Mouse (Mus musculus) midbrain, embryonic 16.5 days (tissue): ENCODE results near the gene Ldah. TPM values are rescaled to one million over a fixed set of nuclear protein-coding genes. Genes with fewer than 3 reads are reported as not detected.

Source experiments
- ATAC-seq: fragments of 200-750 bp; cut with Nextera tagmentation; 2 replicates; pipeline ENCODE4 v1.8.0; 2017; ENCODE audit warnings: moderate TSS enrichment
- H3K27ac ChIP-seq: fragments of 300-500 bp; sonication (generic); 2 replicates; pipeline ENCODE4 v1.5.1; 2014; ENCODE audit warnings: mild to moderate bottlenecking, low read length, mixed read lengths
- H3K27me3 ChIP-seq: fragments of 300-500 bp; sonication (generic); 2 replicates; pipeline ENCODE4 v1.6.1; 2014; ENCODE audit warnings: low read depth, low read length, mixed read lengths; ENCODE audit not compliant: control insufficient read depth, insufficient read depth
- H3K36me3 ChIP-seq: fragments of 300-500 bp; sonication (generic); 2 replicates; pipeline ENCODE4 v1.6.1; 2014; ENCODE audit warnings: mild to moderate bottlenecking, low read length, moderate library complexity, mixed read lengths; ENCODE audit not compliant: control insufficient read depth, insufficient read depth
- H3K4me1 ChIP-seq: fragments of 300-500 bp; sonication (generic); 2 replicates; pipeline ENCODE4 v1.6.1; 2014; ENCODE audit warnings: mild to moderate bottlenecking, low read length, mixed read lengths; ENCODE audit not compliant: control insufficient read depth, insufficient read depth
- H3K4me2 ChIP-seq: fragments of 300-500 bp; sonication (generic); 2 replicates; pipeline ENCODE4 v1.6.1; 2014; ENCODE audit warnings: mild to moderate bottlenecking, low read length, mixed read lengths
- H3K4me3 ChIP-seq: fragments of 300-500 bp; sonication (generic); 2 replicates; pipeline ENCODE4 v1.5.1; 2014; ENCODE audit warnings: low read depth, mild to moderate bottlenecking, low read length, moderate library complexity, mixed read lengths
- H3K9ac ChIP-seq: fragments of 300-500 bp; sonication (generic); 2 replicates; pipeline ENCODE4 v1.6.1; 2014; ENCODE audit warnings: low read depth, low read length, mixed read lengths
- H3K9me3 ChIP-seq: fragments of 300-500 bp; sonication (generic); replicated peaks from 2 replicates; pipeline ENCODE4 v1.6.1; 2014; ENCODE audit warnings: mild to moderate bottlenecking, low read length, mixed read lengths; ENCODE audit not compliant: control insufficient read depth, poor library complexity, severe bottlenecking
- WGBS: fragments of 180-500 bp; shearing (Covaris S2); extraction: QIAGEN DNeasy Blood & Tissue Kit; methylation state at CpG from one replicate; pipeline ENCODE4 v1.1.7; 2014; 5-methylcytosine and 5-hydroxymethylcytosine counted together
- polyA plus RNA-seq: library from polyadenylated mRNA; unstranded; fragments of >200 nt; fragmentation: Nextera tagmentation; extraction: Ambion mirVana; gene quantifications from 2 replicates; pipeline ENCODE4 v1.2.1, GENCODE M21; 2015

The Ldah gene
- polyA plus RNA-seq, 1 experiment from 2014 or later: 69.1 TPM

- Histone ChIP-seq H3K36me3 (no peaks in the 10 kb centered on the region), H3K27me3 (peaks cover 70% of the 10 kb centered on the region), H3K9me3 (no peaks in the 10 kb centered on the region), H3K4me2 (peak overlapping the region; percentile 82), H3K9ac (peak overlapping the region; percentile 57), H3K4me3 (peak overlapping the region; percentile 43), H3K27ac (no peak overlapping the region), H3K4me1 (peaks cover 18% of the 10 kb centered on the region)
- WGBS: 2% methylated on average over 45 of the region's 46 CpGs
- peak; percentile 2; the same call in 1 of the 2 replicates for ATAC-seq
These were observed 93.3 kb downstream of the Ldah start for GRCm38 (mm10) chr12:8301011-8301814.

DNA sequence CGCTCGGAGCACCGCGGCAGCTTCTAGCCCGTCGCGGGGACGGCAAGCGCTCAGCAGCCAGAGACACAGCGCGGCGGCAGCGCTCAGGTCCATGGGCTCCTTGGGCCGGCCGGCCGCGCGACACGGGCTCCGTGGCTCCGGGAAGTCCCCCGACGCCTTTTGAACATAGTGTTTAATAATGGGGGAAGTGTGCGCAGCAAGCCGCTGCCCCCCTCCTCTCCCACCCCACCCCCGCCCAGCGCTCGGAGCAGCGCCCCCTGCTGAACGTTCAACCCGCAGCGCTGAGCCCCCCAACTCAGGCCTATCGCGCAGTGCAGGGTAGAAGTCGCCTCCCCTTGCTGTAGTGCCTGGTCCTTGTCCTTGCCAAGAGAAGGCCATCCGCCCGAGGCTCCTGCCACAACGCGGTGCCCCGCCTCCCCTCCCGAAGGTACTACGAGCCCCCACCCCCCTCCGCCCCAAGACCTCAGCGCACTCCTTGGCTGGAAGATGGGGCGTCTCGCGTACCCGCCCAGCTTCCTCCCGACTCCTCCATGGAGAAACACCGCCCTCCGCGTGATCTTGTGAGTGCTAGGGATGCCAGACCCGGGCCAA is 94.0 kb downstream of the Ldah start, which contains the start of gene Gdf7:
TSS of gene Gdf7 (minus strand) at position 114 of the 591 bp plus-strand sequence.
- H3K9me3 ChIP-seq: no peaks in the 10 kb centered on the region
- peak within 1 kb of the TSS; percentile 57 for H3K9ac ChIP-seq
- H3K36me3 ChIP-seq: no peaks in the 10 kb centered on the region
- no peak within 1 kb of the TSS for H3K27ac ChIP-seq
- H3K4me2 ChIP-seq: peak within 1 kb of the TSS; percentile 82
- peak within 1 kb of the TSS; percentile 43 for H3K4me3 ChIP-seq
- H3K27me3 ChIP-seq: peaks cover 66% of the 10 kb centered on the region
- peak; percentile 54 for ATAC-seq
- H3K4me1 ChIP-seq: peaks cover 18% of the 10 kb centered on the region
- WGBS: 2% methylated on average over 52 of the region's 53 CpGs

GRCm38 (mm10) chr12:8305258-8305657 is 97.4 kb downstream of the Ldah start:
- no peaks in the 10 kb centered on the region for H3K9me3 ChIP-seq
- no peak for ATAC-seq
- H3K27ac ChIP-seq: no peak overlapping the region
- H3K36me3 ChIP-seq: no peaks in the 10 kb centered on the region
- no peak overlapping the region for H3K4me3 ChIP-seq
- H3K4me1 ChIP-seq: peaks cover 10% of the 10 kb centered on the region
- 44% methylated on average over 2 of the region's 2 CpGs for WGBS
- peaks cover 45% of the 10 kb centered on the region for H3K27me3 ChIP-seq
- no peak overlapping the region for H3K4me2 ChIP-seq
- no peak overlapping the region for H3K9ac ChIP-seq

DNA sequence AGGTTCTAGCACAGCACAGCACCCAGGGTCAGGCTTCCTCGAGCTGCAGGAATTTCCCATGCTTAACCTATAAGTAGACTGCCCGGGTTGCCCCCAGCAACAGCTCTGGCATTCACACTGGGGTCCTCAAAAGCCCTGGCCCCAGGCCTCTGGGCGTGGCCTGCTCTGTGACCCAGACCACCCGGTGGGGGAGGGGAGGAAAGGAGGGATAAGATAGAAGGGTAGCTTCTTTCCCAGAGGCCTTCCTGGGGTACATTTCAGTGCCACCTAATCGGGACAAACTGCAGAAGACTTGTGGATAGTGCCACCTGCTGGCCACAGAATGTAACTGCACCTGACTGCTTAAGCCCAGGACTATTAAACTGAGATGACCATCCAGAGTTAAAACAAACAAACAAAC is 98.5 kb downstream of the Ldah start:
- Histone ChIP-seq H3K4me2 (no peak overlapping the region), H3K4me3 (no peak overlapping the region)
- 2% methylated on average over 5 of the region's 5 CpGs for WGBS

DNA sequence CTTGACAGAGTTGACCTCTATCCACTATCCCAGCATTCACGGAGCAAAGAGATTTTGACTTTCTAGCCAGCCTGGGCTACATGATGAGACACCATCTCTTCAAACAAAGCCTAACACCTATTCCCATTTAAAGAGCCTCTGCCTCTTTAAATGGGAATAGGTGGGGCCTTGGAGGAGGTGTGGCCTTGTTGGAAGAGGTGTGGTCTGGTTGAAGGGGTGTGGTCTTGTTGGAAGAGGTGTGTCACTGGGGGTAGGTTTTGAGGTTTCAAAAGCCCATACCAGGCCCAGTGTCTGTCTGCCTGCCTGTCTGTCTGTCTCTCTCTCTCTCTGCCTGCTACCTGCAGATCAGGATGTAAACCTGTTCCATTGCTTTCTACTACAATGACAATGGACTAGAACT is 99.0 kb downstream of the Ldah start:
- Histone ChIP-seq H3K4me3 (no peak overlapping the region), H3K4me1 (peaks cover 5% of the 10 kb centered on the region), H3K9me3 (no peaks in the 10 kb centered on the region), H3K36me3 (no peaks in the 10 kb centered on the region), H3K4me2 (no peak overlapping the region), H3K27ac (no peak overlapping the region), H3K9ac (no peak overlapping the region), H3K27me3 (peaks cover 29% of the 10 kb centered on the region)
- peak; percentile 6; the same call in 1 of the 2 replicates for ATAC-seq
- WGBS: 71% methylated on average over 1 of the region's 1 CpGs

More for the DNA sequence above, 98.5 kb downstream of the Ldah start:
- Histone ChIP-seq H3K4me1 (peaks cover 9% of the 10 kb centered on the region), H3K27me3 (peaks cover 33% of the 10 kb centered on the region), H3K9me3 (no peaks in the 10 kb centered on the region), H3K9ac (no peak overlapping the region), H3K27ac (no peak overlapping the region), H3K36me3 (no peaks in the 10 kb centered on the region)
- ATAC-seq: peak; percentile 36

DNA sequence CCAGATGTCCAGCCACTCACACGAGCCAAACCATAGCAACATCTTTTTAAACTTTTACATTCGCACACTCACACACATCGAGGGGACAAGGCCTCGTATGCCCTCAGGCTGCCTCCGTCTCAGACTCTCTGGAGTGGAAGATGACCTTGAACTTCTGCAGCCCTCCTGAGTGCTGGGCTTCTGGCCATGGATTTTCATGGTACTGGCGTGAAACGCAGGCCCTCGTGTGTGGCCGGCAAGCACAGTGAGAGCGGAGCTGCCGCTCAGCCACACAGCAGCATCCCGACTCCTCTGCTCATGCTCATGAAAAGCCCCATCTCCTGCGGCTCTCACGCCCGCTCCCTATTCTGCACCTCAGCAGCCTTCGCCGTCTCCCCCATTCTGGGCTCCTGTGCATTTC is 103.1 kb downstream of the Ldah start:
- Histone ChIP-seq H3K4me2 (peak overlapping the region; percentile 0; the same call in 1 of the 2 replicates), H3K27ac (no peak overlapping the region), H3K9ac (no peak overlapping the region), H3K36me3 (no peaks in the 10 kb centered on the region), H3K4me1 (peaks cover 14% of the 10 kb centered on the region), H3K27me3 (peaks cover 7% of the 10 kb centered on the region; the same call in 1 of the 2 replicates), H3K9me3 (no peaks in the 10 kb centered on the region), H3K4me3 (no peak overlapping the region)
- ATAC-seq: no peak
- 33% methylated on average over 17 of the region's 17 CpGs for WGBS

DNA sequence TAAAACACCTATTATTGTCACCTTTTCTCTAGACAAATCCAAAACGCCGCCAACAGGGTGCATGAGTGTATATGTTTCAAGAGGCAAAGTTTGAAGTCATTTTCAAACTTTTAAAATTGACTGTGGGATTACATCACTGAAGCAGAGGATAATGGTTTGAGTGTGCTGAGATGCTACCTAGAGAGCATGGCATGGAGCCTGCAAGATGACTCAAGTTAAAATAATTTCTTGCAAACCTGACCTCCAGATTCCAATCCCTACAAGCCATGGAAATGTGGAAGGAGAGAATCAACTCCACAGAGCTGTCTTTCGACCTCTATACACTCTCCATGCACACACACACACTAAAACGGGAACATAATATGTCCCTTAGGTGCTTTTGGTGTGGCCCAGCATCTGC is 104.4 kb downstream of the Ldah start:
- no peak for ATAC-seq
- Histone ChIP-seq H3K9me3 (no peaks in the 10 kb centered on the region), H3K27ac (no peak overlapping the region), H3K27me3 (peaks cover 4% of the 10 kb centered on the region; the same call in 1 of the 2 replicates), H3K4me2 (no peak overlapping the region), H3K4me3 (no peak overlapping the region), H3K9ac (no peak overlapping the region), H3K36me3 (no peaks in the 10 kb centered on the region), H3K4me1 (peaks cover 14% of the 10 kb centered on the region)
- WGBS: 89% methylated on average over 4 of the region's 4 CpGs

DNA sequence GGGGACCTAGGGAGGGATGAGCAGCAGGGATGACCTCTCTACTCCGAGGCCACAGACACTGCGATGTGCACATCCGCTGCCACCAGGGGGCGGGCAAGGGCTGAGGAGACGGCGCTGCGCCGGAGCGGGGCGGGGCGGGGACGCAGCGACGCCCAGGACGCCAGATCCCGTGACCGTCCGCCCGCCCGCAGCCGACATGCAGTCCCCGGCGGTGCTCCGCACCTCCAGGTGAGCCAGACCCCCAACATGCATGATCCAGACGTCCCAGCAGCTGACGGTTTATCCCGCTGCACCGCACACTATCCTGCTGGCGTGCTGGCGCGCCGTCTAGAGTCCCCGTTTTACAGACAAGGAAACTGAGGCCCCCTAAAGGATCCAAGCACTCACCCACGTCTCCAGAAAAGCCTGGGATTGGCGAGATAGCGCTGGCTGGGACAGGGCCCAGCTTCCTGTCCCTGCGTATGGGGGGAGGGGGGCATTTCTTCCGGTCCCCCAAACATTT is 105.4 kb downstream of the Ldah start, which contains the start of gene Hs1bp3:
TSS of gene Hs1bp3 (plus strand) at position 163 of the 502 bp plus-strand sequence.
- Histone ChIP-seq H3K36me3 (0 out of 2 replicates have a peak, but pooled peaks cover 3% of the 10 kb centered on the region), H3K27me3 (peaks cover 4% of the 10 kb centered on the region; the same call in 1 of the 2 replicates), H3K4me2 (peak within 1 kb of the TSS; percentile 93), H3K4me1 (peaks cover 14% of the 10 kb centered on the region), H3K9me3 (no peaks in the 10 kb centered on the region), H3K4me3 (peak within 1 kb of the TSS; percentile 53), H3K9ac (peak within 1 kb of the TSS; percentile 69), H3K27ac (no peak within 1 kb of the TSS)
- under 1% methylated on average over 38 of the region's 38 CpGs for WGBS
- peak; percentile 89 for ATAC-seq
